Mouse (Mus musculus) testis, postnatal 10 days (tissue): Measurements from ENCODE around the gene Stc2.
A peak's percentile ranks its signal among the peaks of the same experiment; 100 is the strongest.

Source experiments
- DNase-seq: peaks from one replicate; pipeline ENCODE4 v3.0.0; 2021; ENCODE audit warnings: low spot score

Stc2 gene

DNA sequence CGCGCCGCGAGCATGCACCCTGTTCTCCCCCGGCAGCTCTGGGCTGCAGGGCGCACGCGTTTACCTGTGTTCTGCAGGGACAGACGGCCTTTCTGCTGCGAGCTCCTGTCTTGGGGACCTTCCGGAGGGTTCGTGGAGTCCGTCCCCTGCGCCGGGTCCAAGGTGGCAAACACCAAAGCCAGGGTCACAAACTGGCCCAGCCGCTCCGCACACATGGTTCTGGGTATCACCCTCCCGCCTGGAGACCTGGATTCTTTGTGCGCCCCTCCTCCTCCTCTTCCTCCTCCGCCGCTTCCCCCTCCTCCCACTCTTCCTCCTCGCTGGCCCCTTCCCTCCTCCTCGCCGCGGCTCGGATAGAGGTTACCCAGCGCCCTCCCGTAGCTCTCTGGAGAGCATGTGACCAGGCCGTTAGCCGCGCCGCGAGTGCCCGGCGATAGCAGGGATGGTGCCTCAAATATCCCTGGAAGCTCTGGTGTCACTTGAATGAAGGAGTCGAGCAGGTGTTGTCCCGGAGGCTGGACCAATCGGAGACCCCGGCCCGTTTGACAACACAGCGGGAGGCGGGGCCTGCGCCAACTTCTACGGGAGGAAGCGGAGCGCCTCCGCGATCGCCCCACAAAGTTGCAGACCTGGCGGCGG, at the start of gene Stc2:
TSS of gene Stc2 (minus strand) at position 427 of the 639 bp plus-strand sequence.
- peak; percentile 83 for DNase-seq

DNA sequence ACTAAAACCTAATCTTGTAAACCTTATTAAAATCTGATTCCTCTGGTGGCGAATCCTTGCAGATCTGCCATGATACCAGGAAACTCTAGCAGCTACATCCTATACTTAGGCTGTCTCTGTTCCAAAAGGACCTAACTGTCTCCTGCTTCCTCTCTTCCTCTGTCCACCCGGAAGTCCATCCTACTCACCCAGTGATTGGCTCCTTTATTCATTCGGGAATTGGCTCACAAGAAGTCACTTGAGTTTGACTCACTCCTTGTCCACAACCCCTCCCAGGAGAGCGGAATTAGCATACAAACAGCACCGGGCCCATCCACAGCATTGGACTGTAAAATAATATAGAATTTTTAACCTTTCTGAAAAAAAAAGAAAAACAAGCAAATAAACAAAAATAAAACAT, 47.2 kb upstream of the Stc2 start:
- DNase-seq = no peak

DNA sequence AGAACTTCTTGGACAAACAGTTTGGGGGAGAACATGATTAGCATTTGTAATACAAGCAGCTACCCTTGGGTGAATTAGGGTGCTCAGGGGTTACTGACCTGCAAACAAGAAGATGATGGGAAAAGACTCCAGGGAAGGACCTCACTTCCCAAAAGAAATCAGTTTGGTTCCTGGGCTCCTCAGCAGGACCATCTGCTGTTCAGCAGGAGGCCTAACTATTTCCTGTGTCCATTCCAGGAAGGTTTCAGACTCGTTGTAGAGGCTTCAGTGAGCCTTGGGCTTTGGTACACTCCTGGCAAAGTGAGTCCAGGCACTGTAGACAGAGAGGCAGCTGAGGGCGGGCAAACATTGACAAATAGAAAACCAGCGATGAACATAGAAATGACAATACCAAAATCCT, 42.5 kb upstream of the Stc2 start:
- DNase-seq = no peak

DNA sequence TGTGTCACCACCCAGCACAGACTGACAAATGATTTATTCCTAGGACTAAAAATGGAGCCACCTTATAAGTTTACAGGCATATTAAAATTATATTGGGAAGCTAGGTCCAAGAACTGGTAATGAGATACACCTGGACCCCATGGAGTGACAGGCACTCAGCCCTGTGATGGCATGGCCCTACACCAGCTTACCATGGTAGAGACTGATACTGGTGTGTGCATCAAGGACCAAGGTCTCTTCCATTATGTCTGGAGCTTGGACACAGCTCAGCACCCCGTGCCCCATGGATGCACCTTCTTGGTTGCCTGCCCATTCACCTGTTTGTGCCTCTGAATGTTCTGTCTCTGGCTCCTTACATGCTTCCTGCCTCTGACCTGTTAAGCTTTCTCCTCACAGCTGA, 36.9 kb upstream of the Stc2 start:
- DNase-seq = no peak

DNA sequence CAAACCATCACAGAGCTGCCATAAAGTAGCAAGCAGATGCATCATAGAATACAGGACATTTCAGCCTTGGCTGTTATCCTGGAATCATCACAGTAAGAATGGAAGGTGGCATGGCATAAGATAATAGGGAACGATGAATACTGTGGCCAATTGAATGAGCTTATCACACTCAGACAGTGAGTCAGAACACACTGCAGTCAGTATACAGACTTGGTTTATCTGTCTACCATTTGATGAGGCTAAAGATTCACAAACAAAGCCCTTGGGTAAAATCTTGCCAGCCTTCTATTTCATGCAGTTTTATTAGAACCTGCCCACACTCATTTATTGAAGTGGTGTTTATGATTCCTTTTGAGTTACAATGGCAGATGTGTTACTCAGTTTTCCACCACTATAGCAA, 33.2 kb upstream of the Stc2 start:
- DNase-seq = no peak

DNA sequence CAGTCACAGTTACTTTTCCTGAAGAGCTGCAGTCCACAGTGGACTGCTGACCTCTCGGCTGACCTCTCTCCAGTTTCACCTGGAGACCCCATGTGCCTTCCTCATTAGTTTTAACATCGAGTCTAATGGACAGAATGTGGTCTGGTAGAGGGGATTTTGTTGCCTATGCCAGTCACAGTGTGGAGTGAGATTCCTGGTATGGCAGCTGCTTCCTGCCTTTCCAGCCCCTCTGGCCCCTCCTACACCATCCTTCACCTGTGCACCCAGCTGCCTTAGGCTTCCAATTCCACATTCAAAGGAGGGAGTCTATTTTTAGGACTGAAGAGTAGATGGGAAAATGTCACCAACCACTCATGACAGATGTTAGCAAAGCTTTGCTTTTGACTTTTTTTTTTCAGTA, 28.7 kb upstream of the Stc2 start:
- no peak for DNase-seq

DNA sequence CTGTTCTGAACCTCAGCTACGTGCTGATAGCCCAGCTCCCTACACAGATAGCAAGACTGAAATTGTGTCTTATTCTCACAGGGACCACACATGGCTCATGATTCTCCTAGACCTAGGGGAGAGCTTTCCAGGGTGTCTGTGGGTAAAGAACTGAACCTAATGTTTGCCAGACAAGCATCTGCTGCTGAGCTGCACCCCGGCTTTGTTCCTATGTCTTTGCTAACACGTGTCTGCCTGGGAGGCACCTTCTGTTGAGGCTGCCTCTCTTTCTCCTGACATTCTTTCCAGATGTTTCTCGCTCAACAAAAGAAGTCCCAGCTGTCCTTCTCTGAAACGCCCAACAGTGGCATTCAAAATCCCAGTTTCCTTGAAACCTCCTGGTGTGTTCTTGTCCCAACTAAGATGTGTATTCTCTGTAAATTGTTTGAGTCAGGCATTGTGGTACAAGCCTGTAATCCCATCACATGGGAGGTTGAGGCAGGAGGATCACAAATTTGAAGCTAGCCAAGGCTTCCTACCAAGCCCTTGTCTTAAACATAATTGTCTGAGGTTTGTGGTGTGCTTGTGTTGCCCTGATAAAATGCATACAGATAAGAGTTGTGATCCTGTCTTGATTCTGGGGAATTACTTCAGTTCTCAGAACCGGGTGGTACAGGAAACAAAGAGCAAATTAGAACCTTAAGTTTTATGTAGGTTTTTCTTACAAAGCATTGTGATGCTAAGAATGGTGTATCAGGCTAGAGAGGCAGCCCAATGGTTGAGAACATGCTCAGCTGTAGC, 27.0 kb upstream of the Stc2 start:
- DNase-seq = no peak

DNA sequence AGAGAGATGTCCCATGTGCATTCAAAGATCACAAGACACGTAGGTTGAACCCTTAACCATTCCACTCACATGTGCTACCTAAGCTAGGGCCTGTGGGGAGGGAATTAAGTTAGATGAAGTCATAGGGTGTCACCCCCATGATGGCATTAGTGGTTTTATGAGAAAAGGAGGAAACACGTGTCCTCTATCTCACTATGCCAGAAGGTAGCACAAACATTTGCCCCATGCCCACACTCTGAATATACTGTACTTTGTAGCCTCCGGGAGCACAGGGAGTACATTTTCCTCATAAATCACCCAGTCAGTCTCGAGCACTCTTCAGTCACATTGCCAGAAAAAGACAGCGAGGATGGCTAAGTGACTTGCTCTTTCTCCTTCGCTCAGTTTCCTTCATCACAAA, 24.2 kb upstream of the Stc2 start:
- DNase-seq = no peak

DNA sequence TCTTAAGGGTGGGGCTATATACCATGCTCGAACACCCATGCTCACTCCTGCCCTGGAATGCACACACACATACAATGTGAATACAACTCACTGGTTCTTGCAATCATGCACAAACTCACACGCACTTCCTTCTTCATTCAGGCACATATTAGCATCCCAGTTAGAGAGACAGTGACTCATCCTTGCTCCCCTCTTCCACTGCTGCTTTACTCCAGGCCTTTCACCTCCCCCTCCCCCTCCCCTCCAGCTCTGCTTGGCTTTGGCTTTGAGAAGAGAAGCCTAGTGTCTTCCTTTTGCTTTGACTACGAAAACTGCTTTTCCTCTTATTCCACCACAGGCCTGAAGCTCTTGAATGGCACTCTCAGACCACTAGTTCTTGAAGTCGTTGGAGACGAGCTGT, 22.5 kb upstream of the Stc2 start:
- DNase-seq = no peak

DNA sequence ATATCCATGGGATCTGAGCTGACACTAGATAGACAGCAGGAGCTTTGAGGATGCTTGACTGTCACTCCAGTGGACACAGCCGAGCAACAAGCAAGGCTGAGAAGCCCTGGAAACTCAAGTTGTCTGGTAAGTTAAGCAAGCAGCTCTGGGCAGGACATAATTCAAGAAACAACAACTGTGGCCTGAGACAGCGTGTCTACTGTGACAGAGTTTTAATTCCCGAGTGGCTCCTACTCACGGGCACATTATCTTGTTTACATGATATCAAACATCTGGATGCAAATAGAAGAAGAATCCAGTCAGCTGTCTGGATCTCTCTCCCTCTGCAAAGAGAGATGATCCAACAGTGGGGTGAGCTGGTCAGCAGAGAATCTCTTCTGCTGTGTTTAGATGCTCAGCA, 19.0 kb upstream of the Stc2 start:
- DNase-seq = no peak

DNA sequence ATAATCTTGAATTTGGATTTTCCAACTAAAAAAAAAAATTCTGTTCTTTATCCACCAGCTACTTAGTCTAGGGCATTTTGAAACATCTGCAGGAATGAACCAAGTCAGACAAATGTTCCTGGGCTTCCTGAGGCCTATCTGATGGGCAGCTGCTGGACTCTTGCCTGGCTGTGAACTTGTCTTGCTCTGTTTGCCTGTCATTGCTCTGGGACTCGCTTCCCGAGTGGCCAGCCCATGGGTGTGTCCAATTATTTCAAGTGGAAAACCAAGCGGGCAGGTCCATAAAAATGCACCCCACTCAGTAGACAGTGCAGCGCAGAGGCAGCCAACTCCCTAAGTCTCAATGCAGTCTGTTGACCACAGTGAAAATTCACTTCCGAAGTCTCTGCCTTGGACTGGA, 17.7 kb upstream of the Stc2 start:
- DNase-seq = no peak

DNA sequence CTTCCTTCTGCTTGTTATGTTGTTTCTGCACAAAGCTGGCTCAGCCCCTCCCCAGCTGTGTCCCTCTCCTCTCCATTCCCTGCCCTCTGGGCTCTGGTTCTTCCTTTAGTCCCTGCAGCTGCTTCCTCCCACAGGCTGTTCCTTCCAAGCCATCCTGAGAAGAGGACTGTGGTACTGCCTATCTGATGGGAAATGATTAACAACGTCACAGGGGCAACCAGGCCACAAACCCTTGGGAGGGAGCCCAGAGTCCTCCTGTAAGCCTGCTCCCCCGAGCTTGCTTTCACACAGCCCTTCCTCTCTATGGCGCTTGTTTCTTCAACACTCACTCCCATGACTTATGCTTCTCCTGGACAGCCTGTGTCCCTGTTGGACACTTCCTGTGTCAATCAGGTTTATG, 16.7 kb upstream of the Stc2 start:
- DNase-seq = no peak

DNA sequence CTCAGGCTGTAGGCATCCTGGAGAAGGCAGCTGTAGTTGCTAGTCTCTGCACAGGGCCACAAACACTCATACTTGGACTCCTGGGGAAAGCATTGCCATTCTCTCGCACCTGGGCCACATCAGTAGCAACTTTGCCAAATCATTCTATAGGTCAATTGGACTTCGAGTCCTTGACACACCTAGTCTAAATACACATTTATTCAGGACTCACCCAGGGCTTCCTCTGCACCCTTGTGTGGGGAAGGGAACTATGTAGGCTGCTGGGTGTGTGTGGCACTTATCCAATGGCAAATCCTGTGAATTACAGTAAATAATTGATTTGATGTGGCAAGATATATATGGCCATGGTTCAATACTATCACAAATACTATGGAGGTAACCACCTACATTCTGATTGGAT, 14.1 kb upstream of the Stc2 start:
- no peak for DNase-seq

DNA sequence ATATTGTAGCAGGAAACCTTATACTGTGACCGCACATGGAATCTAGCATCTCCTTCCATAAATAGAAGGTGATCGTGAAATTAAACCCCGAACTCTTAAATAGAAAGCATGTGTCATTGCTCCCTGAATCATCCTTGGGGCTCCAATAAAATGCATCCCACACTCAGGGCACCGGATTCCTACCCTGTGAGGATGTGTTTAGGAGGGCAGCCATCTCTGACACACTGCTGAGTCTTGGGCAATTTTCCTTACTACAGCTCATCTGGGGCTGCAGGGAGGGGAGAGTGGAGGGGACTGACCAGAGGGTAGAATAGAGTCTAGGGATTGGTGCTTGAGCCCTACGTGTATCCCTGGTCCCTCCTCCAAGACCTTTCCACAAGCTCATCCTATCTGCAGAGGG, 12.3 kb upstream of the Stc2 start:
- DNase-seq = no peak

DNA sequence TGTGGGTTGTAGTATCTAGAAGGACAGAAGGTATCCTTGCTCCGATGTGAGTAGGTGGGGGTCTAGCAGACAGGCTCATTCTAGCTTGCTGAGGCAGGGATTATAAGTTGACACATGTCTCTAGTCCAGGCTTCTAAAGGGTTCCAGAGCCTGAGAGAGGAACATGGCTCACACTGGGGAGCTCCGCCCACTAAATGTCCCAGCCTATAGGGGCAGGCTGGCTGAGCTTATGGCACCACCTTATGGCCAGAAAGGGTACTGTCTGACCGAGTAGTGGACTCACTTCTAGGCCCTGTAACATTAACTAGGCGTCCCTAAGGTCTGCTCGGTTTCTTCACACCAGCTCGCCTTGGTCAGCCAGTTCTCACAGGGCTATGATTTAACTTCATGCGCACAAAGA, 3.6 kb upstream of the Stc2 start:
- DNase-seq = peak; percentile 72

DNA sequence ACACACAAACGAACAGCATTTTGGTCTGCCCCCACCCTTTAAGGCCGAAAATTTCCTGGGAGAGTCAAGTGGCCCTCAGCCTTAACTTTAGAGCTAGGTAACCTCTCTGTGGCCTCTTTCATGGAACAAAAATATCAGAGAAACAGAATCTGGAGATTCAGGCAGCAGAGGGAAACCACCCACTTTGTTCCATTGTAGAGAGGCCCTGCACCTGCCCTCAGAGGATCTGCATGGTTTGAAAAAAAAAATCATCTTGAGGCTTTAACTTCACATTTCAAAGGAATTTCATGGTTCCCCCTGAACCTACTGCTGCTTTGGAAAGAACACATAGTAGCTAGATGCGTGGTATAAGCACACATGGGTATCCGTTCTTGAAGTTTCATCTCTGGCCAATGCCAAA, 2.3 kb upstream of the Stc2 start:
- DNase-seq = no peak

DNA sequence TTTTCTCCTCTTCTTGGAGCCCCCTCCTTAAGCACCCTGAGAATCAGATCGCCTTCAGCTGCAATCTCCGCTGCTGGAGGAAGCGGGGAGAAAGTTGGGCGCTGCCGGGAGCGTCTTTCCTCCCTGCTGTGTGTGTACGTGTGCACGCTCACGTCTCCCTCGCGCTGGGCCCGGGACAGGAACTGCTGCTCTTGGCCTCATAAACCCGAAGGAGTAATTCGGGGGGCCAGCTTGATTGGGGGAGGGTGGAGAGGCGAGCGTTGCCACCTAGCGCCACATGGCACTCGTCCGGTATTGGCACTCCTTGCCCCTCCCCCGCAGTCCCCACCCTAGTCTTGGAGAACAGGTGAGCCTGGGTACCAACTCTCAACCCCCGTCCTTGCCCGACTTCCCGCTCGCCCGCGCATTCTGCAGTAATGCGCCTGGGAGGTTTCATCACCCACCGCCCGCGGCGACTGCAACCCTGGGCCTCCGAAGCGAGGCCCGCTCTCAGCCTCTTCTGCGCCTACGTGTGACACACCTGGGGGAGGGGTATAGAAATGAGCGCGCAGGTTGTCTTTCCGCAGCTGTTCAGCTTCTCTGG, 1.5 kb upstream of the Stc2 start:
- peak; percentile 57 for DNase-seq

DNA sequence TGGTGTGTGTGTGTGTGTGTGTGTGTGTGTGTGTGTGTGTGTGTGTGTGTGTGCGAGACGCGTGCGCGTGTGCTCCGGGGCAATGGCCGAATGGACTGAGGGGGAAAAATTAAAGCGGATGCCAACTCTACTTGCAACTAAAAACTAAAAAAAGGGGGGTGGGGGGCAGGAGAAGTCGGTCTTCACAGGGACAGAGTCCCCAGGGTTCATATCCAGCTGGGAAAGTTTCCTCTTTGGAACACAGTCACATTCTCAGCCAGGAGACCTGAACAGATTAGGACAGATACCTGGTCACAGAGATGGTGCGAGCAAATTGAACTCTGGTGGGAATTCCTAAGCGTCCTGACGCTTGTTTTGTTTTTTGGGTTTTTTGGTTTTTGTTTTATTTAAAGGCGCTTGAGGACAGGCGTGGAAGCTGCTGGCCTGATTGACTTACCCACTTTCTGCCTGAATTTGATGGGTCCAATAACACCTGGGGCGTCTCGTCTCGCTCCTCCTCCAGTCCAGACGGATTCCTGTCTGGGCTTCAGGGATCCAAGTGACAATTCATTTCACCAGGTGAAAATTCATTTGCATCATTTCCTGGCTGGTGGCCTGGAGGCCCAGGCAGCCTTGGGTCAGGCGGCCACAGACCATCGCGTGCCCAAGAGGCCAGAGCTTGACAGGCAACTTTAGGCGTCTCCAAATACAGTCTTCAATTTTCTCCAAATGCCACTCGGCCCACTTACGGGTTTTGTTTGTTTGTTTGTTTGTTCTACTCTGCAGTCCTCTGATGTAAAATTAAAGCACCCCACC, 759 bp upstream of the Stc2 start:
- no peak for DNase-seq

DNA sequence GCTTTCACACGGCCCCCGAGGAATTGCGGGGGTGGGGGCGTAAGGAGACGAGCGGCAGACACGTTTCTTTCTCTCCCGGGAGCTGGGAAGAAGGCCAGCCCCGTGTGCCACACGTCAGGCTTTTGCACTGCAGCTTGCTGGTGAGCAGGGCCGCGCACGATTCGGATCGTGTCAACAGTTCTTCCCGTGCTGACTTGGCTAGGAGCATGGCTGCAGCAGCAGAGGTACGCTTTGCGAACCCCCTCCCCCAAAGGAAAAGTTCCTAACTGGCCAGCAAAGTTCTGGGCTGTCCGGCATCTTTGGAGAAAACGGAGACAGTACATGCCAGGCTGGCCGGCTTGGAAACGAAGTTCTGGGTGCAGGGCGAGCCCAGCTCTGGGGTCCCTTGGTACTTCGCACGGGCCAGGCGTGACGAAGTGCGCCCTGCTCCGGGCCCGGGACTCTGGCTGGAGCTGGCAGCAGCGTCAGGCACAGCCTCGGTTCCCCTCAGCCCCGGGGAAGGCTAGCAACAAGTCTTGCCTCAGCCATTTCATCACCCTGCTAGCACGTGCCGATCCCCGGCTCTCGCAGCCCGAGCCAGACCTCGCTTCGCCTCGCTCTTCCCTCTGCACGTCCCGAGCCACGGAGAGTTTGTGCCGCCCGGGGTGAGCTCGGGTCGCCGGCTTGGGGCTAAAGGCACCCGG, 768 bp downstream of the Stc2 start:
- DNase-seq = peak; percentile 62

DNA sequence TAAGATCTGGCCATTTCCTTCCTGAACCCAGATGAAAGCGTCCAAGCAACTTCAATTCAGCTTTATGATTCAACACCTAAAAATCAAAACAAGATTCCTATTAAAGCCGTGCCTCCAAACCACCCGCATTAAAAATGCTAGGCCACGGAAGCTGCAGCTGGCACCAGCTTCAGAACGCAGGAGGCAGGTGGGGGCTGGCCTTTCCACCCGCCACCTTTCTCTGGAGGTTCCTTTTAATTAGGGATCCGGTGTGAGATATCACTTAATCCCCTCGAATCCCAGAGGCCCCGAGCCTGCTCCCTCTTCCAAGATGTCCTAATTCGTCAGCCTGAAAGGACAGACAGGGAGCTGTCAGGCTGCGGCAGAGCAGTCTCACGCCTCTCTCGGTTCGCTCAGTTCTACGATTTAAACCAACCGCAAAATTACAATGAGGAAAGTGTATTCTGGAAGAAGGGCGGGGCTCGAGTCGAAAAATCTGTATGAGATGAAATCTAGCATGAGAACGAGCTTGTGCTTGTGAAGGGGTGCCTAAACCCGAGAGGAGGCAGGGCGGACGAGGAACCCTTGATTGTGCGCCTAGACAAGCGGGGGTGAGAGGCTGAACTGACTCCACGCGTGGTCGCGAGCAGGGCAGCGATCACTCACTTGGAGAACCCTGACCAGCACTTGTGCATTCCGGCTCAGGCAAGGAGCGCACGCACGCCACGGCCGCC, 1.5 kb downstream of the Stc2 start:
- DNase-seq = no peak

DNA sequence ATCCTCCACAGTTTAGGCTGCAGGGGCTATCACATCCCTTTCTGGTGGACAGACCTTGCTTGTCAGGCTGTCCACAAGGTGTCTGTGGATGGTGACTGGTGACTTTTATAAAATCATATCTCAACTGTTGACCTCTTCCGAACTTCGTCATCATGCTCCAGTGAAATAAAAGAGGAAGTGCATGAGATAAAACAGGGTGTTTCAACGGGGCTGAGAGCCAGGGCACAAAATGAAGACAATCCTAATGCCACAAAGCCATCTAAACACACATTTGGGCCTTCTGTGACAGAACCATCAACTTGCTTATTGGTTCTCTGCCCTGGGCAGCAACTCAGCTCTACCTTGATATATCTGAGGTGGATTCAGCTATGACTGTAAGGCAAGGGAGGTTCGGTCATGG, 3.0 kb downstream of the Stc2 start:
- DNase-seq = peak; percentile 14

DNA sequence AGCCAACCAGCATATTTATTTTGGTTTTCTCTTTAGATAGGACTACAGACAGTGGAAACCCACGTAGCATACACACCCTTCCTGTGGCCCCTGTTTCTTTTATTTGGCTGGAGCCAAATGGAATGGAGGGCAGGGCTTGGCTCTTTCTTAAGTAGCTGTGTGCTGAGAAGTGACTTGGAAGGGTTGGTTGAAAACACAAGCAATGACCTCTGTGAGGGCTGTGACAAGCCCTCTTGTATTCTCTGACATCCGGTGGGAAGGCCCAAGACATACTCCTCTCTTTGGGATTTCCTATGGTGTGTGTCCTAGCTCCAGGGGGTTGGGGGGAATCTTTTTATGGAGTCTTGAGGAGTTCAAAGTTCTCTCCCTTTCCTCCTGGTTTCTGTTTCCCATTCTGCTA, 3.5 kb downstream of the Stc2 start:
- no peak for DNase-seq
